Mouse (Mus musculus) liver, embryonic 16.5 days (tissue): Measurements from ENCODE around the gene Zbtb16. TPM values are rescaled to one million over a fixed set of nuclear protein-coding genes. Genes with fewer than 3 reads are reported as not detected.
A peak's percentile ranks its signal among the peaks of the same experiment; 100 is the strongest.

ENCODE experiments used
- ATAC-seq: fragments of 200-750 bp; cut with Nextera tagmentation; 2 replicates; pipeline ENCODE4 v1.8.0; 2017; ENCODE audit warnings: low read depth, mild to moderate bottlenecking, moderate number of reproducible peaks, moderate library complexity
- H3K27ac ChIP-seq: fragments of 300-500 bp; sonication (generic); 2 replicates; pipeline ENCODE4 v1.5.1; 2014; ENCODE audit warnings: mild to moderate bottlenecking, low read length
- H3K27me3 ChIP-seq: fragments of 300-500 bp; sonication (generic); 2 replicates; pipeline ENCODE4 v1.6.1; 2014; ENCODE audit warnings: low read depth, low read length, mixed read lengths; ENCODE audit not compliant: control insufficient read depth, insufficient read depth
- H3K36me3 ChIP-seq: fragments of 300-500 bp; sonication (generic); 2 replicates; pipeline ENCODE4 v1.6.1; 2014; ENCODE audit warnings: mild to moderate bottlenecking; ENCODE audit not compliant: control insufficient read depth, insufficient read depth
- H3K4me1 ChIP-seq: fragments of 300-500 bp; sonication (generic); 2 replicates; pipeline ENCODE4 v1.6.1; 2014; ENCODE audit warnings: low read depth, low read length, mixed read lengths; ENCODE audit not compliant: control insufficient read depth
- H3K4me2 ChIP-seq: fragments of 300-500 bp; sonication (generic); 2 replicates; pipeline ENCODE4 v1.6.1; 2014; ENCODE audit warnings: low read depth, low read length, mixed read lengths
- H3K4me3 ChIP-seq: fragments of 300-500 bp; sonication (generic); 2 replicates; pipeline ENCODE4 v1.5.1; 2014; ENCODE audit warnings: low read depth, mild to moderate bottlenecking, low read length
- H3K9ac ChIP-seq: fragments of 300-500 bp; sonication (generic); 2 replicates; pipeline ENCODE4 v1.6.1; 2014; ENCODE audit warnings: low read depth, low read length
- H3K9me3 ChIP-seq: fragments of 300-500 bp; sonication (generic); replicated peaks from 2 replicates; pipeline ENCODE4 v1.6.1; 2016; ENCODE audit warnings: low read length; ENCODE audit not compliant: control insufficient read depth
- WGBS: fragments of 180-500 bp; shearing (Covaris S2); extraction: QIAGEN DNeasy Blood & Tissue Kit; methylation state at CpG from one replicate; pipeline ENCODE4 v1.1.7; 2014; ENCODE audit not compliant: insufficient replicate concordance; 5-methylcytosine and 5-hydroxymethylcytosine counted together
- polyA plus RNA-seq: library from polyadenylated mRNA; unstranded; fragments of >200 nt; fragmentation: Nextera tagmentation; extraction: Ambion mirVana; gene quantifications from 2 replicates; pipeline ENCODE4 v1.2.1, GENCODE M21; 2015

The Zbtb16 gene
- polyA plus RNA-seq, 1 experiment from 2014 or later = 1.1 TPM

- ATAC-seq = no peak
- H3K9ac ChIP-seq = no peak overlapping the region
- H3K27ac ChIP-seq = no peak overlapping the region
- H3K4me1 ChIP-seq = peaks cover 9% of the 10 kb centered on the region
- H3K4me3 ChIP-seq = no peak overlapping the region
- 61% methylated on average over 10 of the region's 10 CpGs for WGBS
- no peaks in the 10 kb centered on the region for H3K27me3 ChIP-seq
- no peaks in the 10 kb centered on the region for H3K9me3 ChIP-seq
- no peaks in the 10 kb centered on the region for H3K36me3 ChIP-seq
- H3K4me2 ChIP-seq = no peak overlapping the region
Observed at GRCm38 (mm10) chr9:48728083-48728730, 107.8 kb downstream of the Zbtb16 start.

GRCm38 (mm10) chr9:48726341-48726740 lies 109.7 kb downstream of the Zbtb16 start:
- Histone ChIP-seq H3K27ac (no peak overlapping the region), H3K9me3 (no peaks in the 10 kb centered on the region), H3K36me3 (no peaks in the 10 kb centered on the region), H3K9ac (no peak overlapping the region), H3K4me2 (no peak overlapping the region), H3K27me3 (no peaks in the 10 kb centered on the region), H3K4me3 (no peak overlapping the region), H3K4me1 (peaks cover 12% of the 10 kb centered on the region)
- no peak for ATAC-seq
- WGBS = 60% methylated on average over 8 of the region's 8 CpGs

- Histone ChIP-seq H3K9ac (no peak overlapping the region), H3K9me3 (no peaks in the 10 kb centered on the region), H3K4me1 (peaks cover 12% of the 10 kb centered on the region), H3K4me3 (no peak overlapping the region), H3K27me3 (no peaks in the 10 kb centered on the region), H3K36me3 (no peaks in the 10 kb centered on the region), H3K4me2 (no peak overlapping the region), H3K27ac (no peak overlapping the region)
- ATAC-seq = no peak
- 62% methylated on average over 4 of the region's 4 CpGs for WGBS
Observed at GRCm38 (mm10) chr9:48725918-48726317, 110.1 kb downstream of the Zbtb16 start.

- Histone ChIP-seq H3K4me2 (no peak overlapping the region), H3K27me3 (no peaks in the 10 kb centered on the region)
- WGBS = 70% methylated on average over 6 of the region's 6 CpGs
Observed at GRCm38 (mm10) chr9:48725161-48725560, 110.9 kb downstream of the Zbtb16 start.

GRCm38 (mm10) chr9:48724733-48725132 lies 111.3 kb downstream of the Zbtb16 start:
- Histone ChIP-seq H3K9ac (no peak overlapping the region), H3K4me3 (no peak overlapping the region)

More at GRCm38 (mm10) chr9:48725161-48725560, 110.9 kb downstream of the Zbtb16 start:
- H3K36me3 ChIP-seq = no peaks in the 10 kb centered on the region
- ATAC-seq = no peak
- no peak overlapping the region for H3K4me3 ChIP-seq
- H3K4me1 ChIP-seq = peaks cover 12% of the 10 kb centered on the region
- H3K27ac ChIP-seq = no peak overlapping the region
- no peak overlapping the region for H3K9ac ChIP-seq
- H3K9me3 ChIP-seq = no peaks in the 10 kb centered on the region

GRCm38 (mm10) chr9:48723511-48724304 lies 112.3 kb downstream of the Zbtb16 start:
- no peaks in the 10 kb centered on the region for H3K27me3 ChIP-seq
- peak overlapping the region; percentile 30 for H3K4me2 ChIP-seq
- no peaks in the 10 kb centered on the region for H3K36me3 ChIP-seq
- 0 out of 2 replicates have a peak overlapping the region, but pooled peaks have one; percentile 61 for H3K27ac ChIP-seq
- H3K4me3 ChIP-seq = no peak overlapping the region
- peaks cover 12% of the 10 kb centered on the region for H3K4me1 ChIP-seq
- WGBS = 10% methylated on average over 10 of the region's 10 CpGs
- no peaks in the 10 kb centered on the region for H3K9me3 ChIP-seq
- no peak overlapping the region for H3K9ac ChIP-seq
- ATAC-seq = peak; percentile 92

More at GRCm38 (mm10) chr9:48724733-48725132, 111.3 kb downstream of the Zbtb16 start:
- Histone ChIP-seq H3K36me3 (no peaks in the 10 kb centered on the region), H3K27ac (no peak overlapping the region), H3K9me3 (no peaks in the 10 kb centered on the region), H3K4me2 (no peak overlapping the region), H3K27me3 (no peaks in the 10 kb centered on the region), H3K4me1 (peaks cover 12% of the 10 kb centered on the region)
- ATAC-seq = no peak
- WGBS = 36% methylated on average over 3 of the region's 3 CpGs

- ATAC-seq = no peak
- peaks cover 12% of the 10 kb centered on the region for H3K4me1 ChIP-seq
- no peaks in the 10 kb centered on the region for H3K9me3 ChIP-seq
- H3K36me3 ChIP-seq = no peaks in the 10 kb centered on the region
- no peaks in the 10 kb centered on the region for H3K27me3 ChIP-seq
- H3K4me2 ChIP-seq = peak overlapping the region; percentile 30; the same call in 1 of the 2 replicates
- 11% methylated on average over 3 of the region's 3 CpGs for WGBS
- H3K9ac ChIP-seq = no peak overlapping the region
- no peak overlapping the region for H3K4me3 ChIP-seq
- no peak overlapping the region for H3K27ac ChIP-seq
Observed at GRCm38 (mm10) chr9:48723025-48723424, 113.0 kb downstream of the Zbtb16 start.

GRCm38 (mm10) chr9:48722261-48722920 lies 113.6 kb downstream of the Zbtb16 start:
- H3K9me3 ChIP-seq = no peaks in the 10 kb centered on the region
- H3K4me2 ChIP-seq = no peak overlapping the region
- no peak overlapping the region for H3K9ac ChIP-seq
- H3K27me3 ChIP-seq = no peaks in the 10 kb centered on the region
- H3K4me3 ChIP-seq = no peak overlapping the region
- H3K36me3 ChIP-seq = no peaks in the 10 kb centered on the region
- ATAC-seq = no peak
- 61% methylated on average over 3 of the region's 3 CpGs for WGBS
- H3K27ac ChIP-seq = no peak overlapping the region
- peaks cover 12% of the 10 kb centered on the region for H3K4me1 ChIP-seq
